ENCODE assay signal across 8 mouse cellular contexts in the genomic region with DNA sequence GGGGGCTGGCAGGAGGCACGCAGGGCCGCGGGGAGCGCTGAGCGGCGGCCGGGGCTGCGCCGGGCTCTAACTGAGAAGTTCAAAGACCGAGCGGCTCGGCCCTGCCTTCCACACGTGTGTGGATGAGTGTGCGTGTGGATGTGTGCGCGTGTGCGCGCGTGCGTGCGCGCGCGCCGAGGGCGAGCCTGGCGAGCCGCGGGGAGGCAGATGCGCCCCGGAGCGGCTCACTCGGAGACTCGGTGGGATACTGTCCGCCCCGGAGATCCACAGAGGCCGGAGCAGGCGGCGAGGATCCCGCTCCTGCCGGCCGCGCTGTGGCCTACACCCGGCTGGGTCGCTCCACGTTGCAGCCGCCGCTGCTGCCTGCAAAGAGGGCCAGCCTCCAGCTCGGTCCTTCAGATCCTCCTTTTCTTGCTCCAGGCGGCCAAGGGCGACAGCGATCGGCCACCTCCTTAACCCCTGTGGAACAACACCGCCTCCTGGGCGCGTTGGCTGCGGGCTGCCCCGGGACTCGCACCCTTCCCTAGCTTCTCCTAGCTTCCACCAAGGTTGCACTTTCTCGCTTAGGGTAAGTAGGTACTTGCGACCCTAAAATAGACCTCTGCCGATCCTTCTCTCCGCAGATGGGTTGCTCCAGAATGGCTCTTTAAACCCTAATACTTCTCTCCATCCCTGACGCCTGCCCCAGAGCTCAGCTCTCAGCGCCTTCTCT. TPM values are rescaled to one million over a fixed set of nuclear protein-coding genes. Genes with fewer than 3 reads are reported as not detected.
A peak's percentile ranks its signal among the peaks of the same experiment; 100 is the strongest.
DNase-seq lines count a peak whose midpoint lies in the region; ATAC-seq lines count a peak whose summit lies in the region.

No protein-coding gene starts in this region.

- WGBS in hindbrain, embryonic 11.5 days = under 1% methylated on average over 42 of the region's 65 CpGs

- H3K9ac ChIP-seq in hindbrain, embryonic 11.5 days (ENCODE audit: low read depth, low read length) = peak overlapping the region; percentile 77

- H3K4me3 ChIP-seq in hindbrain, embryonic 11.5 days (ENCODE audit: low read depth, low read length) = peak overlapping the region; percentile 61

- H3K4me2 ChIP-seq in hindbrain, embryonic 11.5 days (replicated peaks; ENCODE audit: low read depth, low read length) = peak overlapping the region; percentile 94

- no peaks in the 10 kb centered on the region for H3K4me1 ChIP-seq in hindbrain, embryonic 11.5 days (replicated peaks; ENCODE audit: control insufficient read depth, insufficient read depth, low read length)

- peak; percentile 74 for DNase-seq in Muller cell, postnatal 12 days (ENCODE audit: inconsistent ontology term)
- DNase-seq in cerebellum, postnatal 10 days = peak; percentile 69 to 71
- DNase-seq in frontal cortex, postnatal 25 days (ENCODE audit: low spot score in 2 of 2) = peak; percentile 32 to 42
- DNase-seq in hindbrain, embryonic 11.5 days (ENCODE audit: low spot score) = peak; percentile 81
- DNase-seq in left cerebral cortex, adult 11 months (ENCODE audit: low spot score) = peak; percentile 31
- DNase-seq in lung, postnatal 25 days (ENCODE audit: low spot score) = peak; percentile 46
- DNase-seq in right cerebral cortex, adult 18-20 months = peak; percentile 53

- no peaks in the 10 kb centered on the region for H3K9me3 ChIP-seq in hindbrain, embryonic 11.5 days (ENCODE audit: control insufficient read depth, low read length)

- H3K36me3 ChIP-seq in hindbrain, embryonic 11.5 days (ENCODE audit: control insufficient read depth, insufficient read depth, low read length) = no peaks in the 10 kb centered on the region

- H3K27me3 ChIP-seq in hindbrain, embryonic 11.5 days (ENCODE audit: control insufficient read depth, insufficient read depth, low read length) = no peaks in the 10 kb centered on the region

- H3K27ac ChIP-seq in hindbrain, embryonic 11.5 days (ENCODE audit: low read depth, low read length) = peak overlapping the region; percentile 51; the same call in 1 of the 2 replicates

- ATAC-seq in hindbrain, embryonic 11.5 days (ENCODE audit: low FRiP score) = peak; percentile 83
- ATAC-seq in erythroid progenitor cell, adult 5-6 weeks (replicated peaks; ENCODE audit: low FRiP score, poor library complexity, severe bottlenecking) = no peak

RNA-seq across cellular contexts. Expression of a gene that starts 0.4 kb away (rescaled TPM):
- 23.9 and 24.7 TPM in 2 replicates for polyA plus RNA-seq in hindbrain, embryonic 11.5 days (2014; fragmentation: Nextera tagmentation; extraction: Ambion mirVana)
- total RNA-seq in erythroid progenitor cell, adult 5-6 weeks (2015; ENCODE audit: low replicate concordance) = not detected in 2 replicates
- not detected in 2 replicates for total RNA-seq in erythroid progenitor cell, adult 5-6 weeks (2017; ENCODE audit: low replicate concordance)

RNA-seq across cellular contexts. Expression of a gene that starts 43.8 kb away (rescaled TPM):
- polyA plus RNA-seq in hindbrain, embryonic 11.5 days (2014; fragmentation: Nextera tagmentation; extraction: Ambion mirVana) = 63.1 and 70.8 TPM in 2 replicates
- 10.9 and 14.1 TPM in 2 replicates for total RNA-seq in erythroid progenitor cell, adult 5-6 weeks (2015; ENCODE audit: low replicate concordance)
- 13.6 and 15.4 TPM in 2 replicates for total RNA-seq in erythroid progenitor cell, adult 5-6 weeks (2017; ENCODE audit: low replicate concordance)

Comparison
In these comparisons a context has a peak if more than half of its experiments do, and no peak if none do; other contexts are left out.
1. DNase-seq: peak in every context shown above with its lines; median percentile 81 in hindbrain, embryonic 11.5 days; 74 in Muller cell, postnatal 12 days; 70 in cerebellum, postnatal 10 days; 53 in right cerebral cortex, adult 18-20 months; 46 in lung, postnatal 25 days; 37 in frontal cortex, postnatal 25 days; 31 in left cerebral cortex, adult 11 months.